Mouse (Mus musculus): ENCODE results near the gene H2al1m. TPM values are rescaled to one million over a fixed set of nuclear protein-coding genes. Genes with fewer than 3 reads are reported as not detected.
A peak's percentile ranks its signal among the peaks of the same experiment; 100 is the strongest.
"Not testable (repeated sequence)": the region's sequence is repeated elsewhere in the genome, so short reads cannot be mapped to it uniquely, and the experiment has no call there.

Gene H2al1m
- polyA plus RNA-seq (2017; shearing (Covaris generic)): under 1 TPM in 1 of 2 experiments, not detected in 1; 0.85 TPM

GRCm38 (mm10) chrX:9283464-9283863, at the start of gene H2al1m:
Gene H2al1m, plus strand, starts transcription at chrX:9283764.
- ATAC-seq: not testable (repeated sequence)

GRCm38 (mm10) chrX:9240737-9241591, 42.6 kb upstream of the H2al1m start:
- no peak for ATAC-seq

- ATAC-seq: peak; percentile 87
Observed at GRCm38 (mm10) chrX:9243381-9243864, 40.1 kb upstream of the H2al1m start.

GRCm38 (mm10) chrX:9244603-9245336, 38.8 kb upstream of the H2al1m start:
- no peak for ATAC-seq

GRCm38 (mm10) chrX:9248911-9249310, 34.7 kb upstream of the H2al1m start:
- no peak for ATAC-seq

GRCm38 (mm10) chrX:9253990-9254389, 29.6 kb upstream of the H2al1m start:
- no peak for ATAC-seq

- no peak for ATAC-seq
Observed at GRCm38 (mm10) chrX:9254901-9255300, 28.7 kb upstream of the H2al1m start.

GRCm38 (mm10) chrX:9256766-9257165, 26.8 kb upstream of the H2al1m start, which contains the start of gene Gm14862:
Gene Gm14862, minus strand, starts transcription at chrX:9256899.
- ATAC-seq: no peak

GRCm38 (mm10) chrX:9257831-9258230, 25.7 kb upstream of the H2al1m start:
- no peak for ATAC-seq

GRCm38 (mm10) chrX:9259267-9259666, 24.3 kb upstream of the H2al1m start:
- no peak for ATAC-seq

- ATAC-seq: no peak
Observed at GRCm38 (mm10) chrX:9271112-9271511, 12.5 kb upstream of the H2al1m start.

- ATAC-seq: peak; percentile 8
Observed at GRCm38 (mm10) chrX:9271947-9272459, 11.6 kb upstream of the H2al1m start.

- peak; percentile 72 for ATAC-seq
Observed at GRCm38 (mm10) chrX:9272460-9273361, 10.9 kb upstream of the H2al1m start, which contains the start of gene Xk. Gene Xk, plus strand, starts transcription at chrX:9272756.

GRCm38 (mm10) chrX:9273377-9274002, 10.1 kb upstream of the H2al1m start:
- no peak for ATAC-seq

GRCm38 (mm10) chrX:9274321-9274720, 9.2 kb upstream of the H2al1m start:
- ATAC-seq: no peak

- not testable (repeated sequence) for ATAC-seq
Observed at GRCm38 (mm10) chrX:9293140-9293829, 9.7 kb downstream of the H2al1m start.

- no peak for ATAC-seq
Observed at GRCm38 (mm10) chrX:9298413-9298864, 14.9 kb downstream of the H2al1m start.

GRCm38 (mm10) chrX:9302791-9303190, 19.2 kb downstream of the H2al1m start:
- ATAC-seq: no peak

- ATAC-seq: no peak
Observed at GRCm38 (mm10) chrX:9303455-9303854, 19.9 kb downstream of the H2al1m start.

- ATAC-seq: not testable (repeated sequence)
Observed at GRCm38 (mm10) chrX:9316457-9316856, 32.9 kb downstream of the H2al1m start.

- not testable (repeated sequence) for ATAC-seq
Observed at GRCm38 (mm10) chrX:9327954-9328353, 44.4 kb downstream of the H2al1m start.
